Mouse (Mus musculus): ENCODE data around the gene Krtap28-13. TPM values are rescaled to one million over a fixed set of nuclear protein-coding genes. Genes with fewer than 3 reads are reported as not detected.

Krtap28-13 gene
- polyA plus RNA-seq, 1 experiment from 2014 or later = not detected

DNA sequence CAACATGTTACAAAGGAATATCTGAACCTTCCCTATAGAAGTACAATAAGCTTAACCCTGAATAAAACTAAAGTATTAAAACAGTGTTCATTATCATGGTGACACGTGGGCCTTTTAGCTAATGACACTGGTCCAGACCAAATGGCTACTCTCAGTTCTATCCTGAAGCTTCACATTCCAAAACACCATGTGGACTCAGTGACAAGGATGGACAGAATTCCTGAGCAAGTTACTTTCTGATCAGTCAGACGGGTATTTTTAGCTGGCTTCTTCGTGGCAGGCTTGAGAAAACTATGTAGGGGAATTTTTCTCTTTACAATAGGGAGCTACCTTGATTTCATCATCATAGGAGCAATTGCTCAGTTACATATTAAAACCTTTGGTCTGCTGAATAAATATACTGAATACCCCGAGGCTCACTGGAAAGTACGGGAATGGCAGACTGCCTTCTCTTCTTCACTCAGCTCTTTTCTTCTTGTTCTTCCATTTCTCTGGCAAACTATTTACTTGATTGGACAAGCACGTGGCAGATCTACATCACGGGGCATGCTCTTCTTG, 38.9 kb downstream of the Krtap28-13 start:
- Histone ChIP-seq H3K4me1 (replicated peaks) (no peaks in the 10 kb centered on the region), H3K9ac (no peak overlapping the region), H3K27ac (no peak overlapping the region), H3K4me2 (no peak overlapping the region), H3K36me3 (no peaks in the 10 kb centered on the region), H3K4me3 (no peak overlapping the region), H3K27me3 (no peaks in the 10 kb centered on the region), H3K9me3 (no peaks in the 10 kb centered on the region)
- no peak for ATAC-seq (ENCODE audit: low FRiP score)
- WGBS = 88% methylated on average over 7 of the region's 7 CpGs

DNA sequence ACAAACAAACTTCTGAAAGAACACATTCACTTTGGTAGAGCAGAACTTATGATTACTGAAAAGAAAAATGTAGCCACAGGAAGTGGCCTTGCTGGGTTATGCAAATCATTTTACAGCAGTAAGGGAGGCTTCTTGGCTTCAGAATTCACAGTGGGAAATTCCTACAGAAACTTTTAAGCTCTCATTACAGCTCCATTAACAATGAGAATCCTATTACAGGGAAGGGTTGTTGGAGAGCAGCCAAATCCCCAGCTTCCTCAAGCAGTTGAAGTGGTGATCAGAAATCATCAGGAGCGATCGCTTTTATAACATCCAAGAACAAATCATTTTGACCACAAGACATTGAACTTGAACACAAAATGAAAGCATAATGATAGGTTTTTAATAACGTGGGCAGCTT, 41.2 kb downstream of the Krtap28-13 start:
- whole genome bisulfite sequencing = 56% methylated on average over 3 of the region's 3 CpGs
- Histone ChIP-seq H3K4me1 (replicated peaks) (no peaks in the 10 kb centered on the region), H3K9me3 (no peaks in the 10 kb centered on the region), H3K9ac (no peak overlapping the region), H3K27ac (no peak overlapping the region), H3K36me3 (no peaks in the 10 kb centered on the region), H3K4me2 (no peak overlapping the region), H3K27me3 (no peaks in the 10 kb centered on the region), H3K4me3 (no peak overlapping the region)
- no peak for ATAC-seq (ENCODE audit: low FRiP score)

DNA sequence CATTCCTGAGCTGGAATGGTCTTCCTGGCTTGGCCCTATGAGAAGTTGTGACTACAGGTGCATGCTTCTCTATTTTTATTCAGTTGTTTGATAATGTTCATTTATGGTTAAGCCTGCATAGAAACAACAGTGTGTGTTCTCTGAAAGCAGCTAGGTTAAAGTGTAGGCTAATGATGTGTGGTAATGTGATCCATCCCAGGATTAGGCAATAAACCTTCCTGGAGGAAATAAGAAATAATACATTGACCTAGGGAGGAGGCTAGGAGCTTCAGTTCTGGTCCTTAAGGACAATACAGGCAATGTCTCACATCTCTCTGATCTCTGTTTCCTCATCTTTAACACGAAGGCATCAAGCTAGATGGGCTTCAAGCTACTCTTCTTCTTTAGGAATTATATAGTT, 44.7 kb downstream of the Krtap28-13 start:
- no peaks in the 10 kb centered on the region for H3K9me3 ChIP-seq
- WGBS = 50% methylated on average over 1 of the region's 1 CpGs

DNA sequence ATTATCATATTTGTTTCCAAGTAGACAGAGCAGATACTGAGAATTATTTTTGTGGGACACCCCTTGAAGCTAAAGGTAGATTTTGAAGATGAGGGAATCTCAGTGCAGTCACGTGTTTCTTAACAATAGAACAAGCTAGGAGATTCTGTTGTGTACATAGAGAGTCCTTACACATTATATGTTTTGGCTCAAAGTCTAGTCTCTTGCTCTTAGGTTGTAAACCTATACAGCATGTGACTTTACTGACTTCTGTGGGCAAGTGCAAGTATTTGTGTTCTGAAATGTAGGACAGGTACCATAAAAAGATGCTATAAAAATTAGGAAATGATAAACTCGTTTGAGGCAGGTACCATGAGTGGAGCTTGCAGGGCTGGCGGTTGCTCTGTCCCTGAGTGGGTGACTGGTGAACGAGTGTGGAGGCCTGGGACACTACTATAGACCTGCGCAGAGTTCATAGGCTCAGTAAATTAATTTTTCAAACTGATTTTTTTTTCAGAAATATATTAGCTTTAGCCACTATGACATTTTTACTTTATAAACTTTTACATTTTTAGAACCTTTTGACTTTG, 46.8 kb downstream of the Krtap28-13 start:
- 84% methylated on average over 5 of the region's 5 CpGs for WGBS
- Histone ChIP-seq H3K4me3 (no peak overlapping the region), H3K9me3 (no peaks in the 10 kb centered on the region), H3K27me3 (no peaks in the 10 kb centered on the region), H3K4me2 (no peak overlapping the region), H3K4me1 (replicated peaks) (no peaks in the 10 kb centered on the region), H3K27ac (no peak overlapping the region), H3K9ac (no peak overlapping the region), H3K36me3 (no peaks in the 10 kb centered on the region)
- ATAC-seq (ENCODE audit: low FRiP score) = no peak

More for the DNA sequence above, 44.7 kb downstream of the Krtap28-13 start:
- H3K27ac ChIP-seq = no peak overlapping the region
- no peaks in the 10 kb centered on the region for H3K27me3 ChIP-seq
- no peak overlapping the region for H3K9ac ChIP-seq
- no peak for ATAC-seq (ENCODE audit: low FRiP score)
- no peak overlapping the region for H3K4me3 ChIP-seq
- no peaks in the 10 kb centered on the region for H3K36me3 ChIP-seq
- no peaks in the 10 kb centered on the region for H3K4me1 ChIP-seq (replicated peaks)
- no peak overlapping the region for H3K4me2 ChIP-seq

GRCm38 (mm10) chr1:83110992-83111391, 50.3 kb downstream of the Krtap28-13 start:
- Histone ChIP-seq H3K4me1 (replicated peaks) (no peaks in the 10 kb centered on the region), H3K9me3 (no peaks in the 10 kb centered on the region), H3K36me3 (no peaks in the 10 kb centered on the region), H3K4me2 (no peak overlapping the region), H3K4me3 (no peak overlapping the region), H3K27ac (no peak overlapping the region), H3K27me3 (no peaks in the 10 kb centered on the region), H3K9ac (no peak overlapping the region)
- no peak for ATAC-seq (ENCODE audit: low FRiP score)

Other genes starting within 250 kb of the Krtap28-13 start
- 28.7 and 32.6 TPM in 2 replicates for gene Agfg1, start 221.4 kb upstream of the Krtap28-13 start, polyA plus RNA-seq (2015; fragmentation: Nextera tagmentation; extraction: Ambion mirVana)
- 0.21 and 0.41 TPM in 2 replicates for gene A030005L19Rik, start 147.6 kb upstream of the Krtap28-13 start, polyA plus RNA-seq (2015; fragmentation: Nextera tagmentation; extraction: Ambion mirVana)
- not detected in 2 replicates for gene A030014E15Rik, start 136.0 kb upstream of the Krtap28-13 start, polyA plus RNA-seq (2015; fragmentation: Nextera tagmentation; extraction: Ambion mirVana)
- gene Gm6217, start 129.5 kb upstream of the Krtap28-13 start, polyA plus RNA-seq (2015; fragmentation: Nextera tagmentation; extraction: Ambion mirVana) = not detected in 2 replicates
- not detected in 2 replicates for gene A030003K21Rik, start 117.5 kb upstream of the Krtap28-13 start, polyA plus RNA-seq (2015; fragmentation: Nextera tagmentation; extraction: Ambion mirVana)
- gene Gm7544, start 104.9 kb upstream of the Krtap28-13 start, polyA plus RNA-seq (2015; fragmentation: Nextera tagmentation; extraction: Ambion mirVana) = not detected in 2 replicates
- not detected in 2 replicates for gene Gm47955, start 100.6 kb upstream of the Krtap28-13 start, polyA plus RNA-seq (2015; fragmentation: Nextera tagmentation; extraction: Ambion mirVana)
- not detected in 2 replicates for gene Gm47959, start 60.4 kb upstream of the Krtap28-13 start, polyA plus RNA-seq (2015; fragmentation: Nextera tagmentation; extraction: Ambion mirVana)
- gene Slc19a3, start 22.5 kb upstream of the Krtap28-13 start, polyA plus RNA-seq (2015; fragmentation: Nextera tagmentation; extraction: Ambion mirVana) = 0.64 and 0.80 TPM in 2 replicates
- gene Krtap28-10, start 18.4 kb upstream of the Krtap28-13 start, polyA plus RNA-seq (2015; fragmentation: Nextera tagmentation; extraction: Ambion mirVana) = not detected in 2 replicates
- gene Gm47969, start 16.0 kb upstream of the Krtap28-13 start, polyA plus RNA-seq (2015; fragmentation: Nextera tagmentation; extraction: Ambion mirVana) = not detected in 2 replicates
- not detected in 2 replicates for gene A030005K14Rik, start 1.6 kb upstream of the Krtap28-13 start, polyA plus RNA-seq (2015; fragmentation: Nextera tagmentation; extraction: Ambion mirVana)
- not detected in 2 replicates for gene Ccl20, start 55.8 kb downstream of the Krtap28-13 start, polyA plus RNA-seq (2015; fragmentation: Nextera tagmentation; extraction: Ambion mirVana)
- 0.76 and 1.5 TPM in 2 replicates for gene Daw1, start 98.8 kb downstream of the Krtap28-13 start, polyA plus RNA-seq (2015; fragmentation: Nextera tagmentation; extraction: Ambion mirVana)